Mouse (Mus musculus) megakaryocyte, embryonic 14.5 days (primary cell): ENCODE results near the gene Wfdc8.

ENCODE experiments used
- FLI1 ChIP-seq: IDR thresholded peaks from 2 replicates; pipeline ENCODE4 v1.6.1; 2012; ENCODE audit warnings: low read length, inconsistent platforms, mixed read lengths
- GATA1 ChIP-seq: IDR thresholded peaks from 3 replicates; pipeline ENCODE4 v1.6.1; 2012; ENCODE audit warnings: mixed read lengths, low read length, inconsistent platforms, borderline replicate concordance

- TF ChIP-seq FLI1 = no peak
- TF ChIP-seq GATA1 = no peak
These were observed 62.5 kb downstream of the Wfdc8 start for GRCm38 (mm10) chr2:164550895-164551269.
